Mouse (Mus musculus) intestine, embryonic 14.5 days (tissue): Measurements from ENCODE around the gene Krtap1-3. TPM values are rescaled to one million over a fixed set of nuclear protein-coding genes. Genes with fewer than 3 reads are reported as not detected.

Experiments used
- ATAC-seq: fragments of 200-750 bp; cut with Nextera tagmentation; replicated peaks from 2 replicates; pipeline ENCODE4 v1.8.0; 2017; ENCODE audit warnings: low read depth, moderate number of reproducible peaks, moderate TSS enrichment, moderate library complexity; ENCODE audit not compliant: low FRiP score, low TSS enrichment
- DNase-seq: peaks from one replicate; pipeline ENCODE4 v3.0.0-alpha.2; 2018; ENCODE audit warnings: low spot score
- H3K27ac ChIP-seq: fragments of 300-500 bp; sonication (generic); 2 replicates; pipeline ENCODE4 v1.5.1; 2014; ENCODE audit warnings: low read depth, mild to moderate bottlenecking, control low read depth
- H3K27me3 ChIP-seq: fragments of 300-500 bp; sonication (generic); replicated peaks from 2 replicates; pipeline ENCODE4 v1.6.1; 2014; ENCODE audit warnings: low read length, control low read depth; ENCODE audit not compliant: control insufficient read depth, insufficient read depth
- H3K36me3 ChIP-seq: fragments of 300-500 bp; sonication (generic); 2 replicates; pipeline ENCODE4 v1.6.1; 2014; ENCODE audit warnings: low read length, control low read depth; ENCODE audit not compliant: control insufficient read depth, insufficient read depth
- H3K4me1 ChIP-seq: fragments of 300-500 bp; sonication (generic); replicated peaks from 2 replicates; pipeline ENCODE4 v1.6.1; 2014; ENCODE audit warnings: low read length, control low read depth, mixed read lengths; ENCODE audit not compliant: control insufficient read depth, insufficient read depth
- H3K4me2 ChIP-seq: fragments of 300-500 bp; sonication (generic); 2 replicates; pipeline ENCODE4 v1.6.1; 2014; ENCODE audit warnings: low read length
- H3K4me3 ChIP-seq: fragments of 300-500 bp; sonication (generic); 2 replicates; pipeline ENCODE4 v1.5.1; 2014; ENCODE audit warnings: low read depth, low read length, control low read depth, mixed read lengths
- H3K9ac ChIP-seq: fragments of 300-500 bp; sonication (generic); 2 replicates; pipeline ENCODE4 v1.6.1; 2014; ENCODE audit warnings: mild to moderate bottlenecking, low read length
- H3K9me3 ChIP-seq: fragments of 300-500 bp; sonication (generic); 2 replicates; pipeline ENCODE4 v1.6.1; 2016; ENCODE audit warnings: low read length, control low read depth; ENCODE audit not compliant: control insufficient read depth
- WGBS: fragments of 180-500 bp; shearing (Covaris S2); extraction: QIAGEN DNeasy Blood & Tissue Kit; methylation state at CpG from one replicate; pipeline ENCODE4 v1.1.7; 2014; 5-methylcytosine and 5-hydroxymethylcytosine counted together
- polyA plus RNA-seq: library from polyadenylated mRNA; unstranded; fragments of >200 nt; fragmentation: Nextera tagmentation; extraction: Ambion mirVana; gene quantifications from 2 replicates; pipeline ENCODE4 v1.2.1, GENCODE M21; 2014

Gene Krtap1-3
- not detected in 2 replicates for polyA plus RNA-seq

DNA sequence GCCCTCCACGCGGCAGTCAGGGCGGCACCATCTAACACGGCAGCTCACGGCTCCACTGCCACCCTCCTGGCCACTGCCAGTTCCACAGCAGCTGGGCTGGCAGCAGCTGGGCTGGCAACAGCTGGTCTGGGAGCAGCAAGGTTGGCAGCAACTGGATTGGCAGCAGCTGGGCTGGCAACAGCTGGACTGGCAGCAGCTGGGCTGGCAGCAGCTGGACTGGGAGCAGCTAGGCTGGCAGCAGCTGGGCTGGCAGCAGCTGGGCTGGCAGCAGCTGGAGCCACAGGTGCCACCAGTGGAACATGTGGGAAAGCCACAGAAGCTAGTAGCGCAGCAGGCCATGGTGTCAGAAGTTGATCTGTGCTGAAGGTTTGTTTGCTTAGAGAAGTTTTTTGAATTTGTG is at the start of gene Krtap1-3:
Gene Krtap1-3, minus strand, starts transcription at position 359 of the 400 bp plus-strand sequence.
- ATAC-seq = no peak
- DNase-seq = no peak
- Histone ChIP-seq H3K36me3 (no peaks in the 10 kb centered on the region), H3K4me2 (no peak within 1 kb of the TSS), H3K27ac (no peak within 1 kb of the TSS), H3K9me3 (no peaks in the 10 kb centered on the region), H3K4me3 (no peak within 1 kb of the TSS), H3K27me3 (no peaks in the 10 kb centered on the region), H3K9ac (no peak within 1 kb of the TSS), H3K4me1 (no peaks in the 10 kb centered on the region)
- WGBS = 82% methylated on average over 6 of the region's 6 CpGs

DNA sequence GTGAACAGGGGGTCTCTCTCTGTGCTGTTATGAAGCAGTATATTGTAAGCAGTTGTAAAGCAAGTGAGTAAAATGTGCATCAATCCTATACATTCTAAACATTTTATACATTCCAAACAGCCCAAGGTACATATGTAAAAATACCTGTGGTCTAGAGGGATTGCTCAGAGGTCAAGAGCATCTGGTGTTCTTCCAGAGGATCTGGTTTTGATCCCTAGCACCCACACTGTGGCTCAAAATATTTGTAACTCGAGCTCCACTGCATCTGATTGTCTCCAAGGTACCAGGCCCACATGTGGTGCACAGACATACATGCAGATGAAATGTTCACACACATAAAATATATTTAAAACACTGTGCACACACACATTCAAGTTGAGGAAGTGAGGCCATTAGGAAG is 49.8 kb upstream of the Krtap1-3 start:
- Histone ChIP-seq H3K27ac (no peak overlapping the region), H3K27me3 (no peaks in the 10 kb centered on the region), H3K9ac (no peak overlapping the region), H3K9me3 (no peaks in the 10 kb centered on the region), H3K4me3 (no peak overlapping the region), H3K36me3 (no peaks in the 10 kb centered on the region), H3K4me2 (no peak overlapping the region), H3K4me1 (no peaks in the 10 kb centered on the region)
- ATAC-seq = no peak
- no peak for DNase-seq
- WGBS = 23% methylated on average over 1 of the region's 1 CpGs

DNA sequence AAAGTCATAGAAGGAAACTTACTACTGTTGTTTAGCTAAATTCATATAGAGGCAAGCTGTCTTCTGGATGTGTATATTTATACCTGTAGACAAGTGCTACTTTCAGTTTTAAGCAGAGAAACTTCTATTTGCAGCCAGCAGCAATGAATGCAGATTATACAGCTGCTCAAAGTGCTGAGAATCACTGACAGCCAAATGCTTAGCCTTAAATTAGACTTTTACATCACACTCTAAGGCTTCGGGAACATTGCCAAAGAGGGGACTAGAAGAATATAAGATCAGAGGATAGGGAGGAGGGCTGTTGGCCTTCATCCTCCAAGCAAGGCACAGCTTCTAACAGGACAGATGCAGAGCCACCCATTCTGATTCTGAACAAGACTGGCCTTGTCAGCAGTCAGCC is 45.9 kb upstream of the Krtap1-3 start:
- Histone ChIP-seq H3K4me3 (no peak overlapping the region), H3K4me2 (no peak overlapping the region), H3K27ac (no peak overlapping the region), H3K4me1 (no peaks in the 10 kb centered on the region), H3K36me3 (no peaks in the 10 kb centered on the region), H3K27me3 (no peaks in the 10 kb centered on the region), H3K9ac (no peak overlapping the region), H3K9me3 (no peaks in the 10 kb centered on the region)
- 88% methylated on average over 1 of the region's 1 CpGs for WGBS
- ATAC-seq (no peak), DNase-seq (no peak)

DNA sequence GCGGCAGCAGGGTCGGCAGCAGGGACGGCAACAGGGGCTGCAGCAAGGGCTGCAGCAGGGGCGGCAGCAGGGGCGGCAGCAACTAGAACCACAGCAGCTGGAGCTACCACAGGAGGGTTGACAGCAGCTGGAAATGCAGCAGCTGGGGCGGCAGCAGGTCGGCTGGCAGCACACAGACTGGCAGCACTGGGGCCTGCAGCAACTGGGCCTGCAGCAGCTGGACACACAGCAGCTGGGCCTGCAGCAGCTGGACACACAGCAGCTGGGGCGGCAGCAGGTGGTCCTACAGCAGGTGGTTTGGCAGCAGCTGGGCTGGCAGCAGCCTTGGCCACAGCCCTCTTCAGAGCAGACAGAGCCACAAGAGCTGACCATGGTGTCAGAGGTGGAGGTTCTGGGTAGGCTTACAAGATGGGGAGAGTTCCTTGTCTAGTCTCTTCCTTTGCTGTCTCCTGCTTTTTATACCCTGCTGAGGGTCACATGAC is 43.6 kb upstream of the Krtap1-3 start, which contains the start of gene Krtap4-2:
Gene Krtap4-2, minus strand, starts transcription at position 432 of the 482 bp plus-strand sequence.
- no peak within 1 kb of the TSS for H3K9ac ChIP-seq
- 32% methylated on average over 8 of the region's 8 CpGs for WGBS
- no peak within 1 kb of the TSS for H3K27ac ChIP-seq
- no peaks in the 10 kb centered on the region for H3K27me3 ChIP-seq
- H3K36me3 ChIP-seq = no peaks in the 10 kb centered on the region
- H3K4me3 ChIP-seq = no peak within 1 kb of the TSS
- ATAC-seq (no peak), DNase-seq (no peak)
- no peak within 1 kb of the TSS for H3K4me2 ChIP-seq
- no peaks in the 10 kb centered on the region for H3K4me1 ChIP-seq
- H3K9me3 ChIP-seq = no peaks in the 10 kb centered on the region

DNA sequence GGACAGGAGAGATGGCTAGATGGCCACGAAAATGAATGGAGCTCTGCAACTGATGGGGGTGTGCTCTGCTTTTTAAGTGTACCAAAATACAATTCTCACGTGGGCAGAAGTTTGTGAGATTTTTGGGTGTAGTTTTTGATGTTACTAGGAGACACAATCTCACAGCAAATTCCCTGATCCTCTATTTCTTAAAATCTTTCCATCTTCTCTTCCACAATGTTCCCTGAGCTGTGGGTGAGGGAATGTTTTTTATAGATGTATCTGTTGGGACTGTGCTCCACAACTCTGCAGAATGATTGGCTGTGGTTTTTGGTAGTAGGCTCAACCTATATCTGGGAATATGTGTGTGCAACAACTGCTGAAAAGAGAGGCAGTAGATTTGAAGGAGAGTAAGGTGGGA is 42.2 kb upstream of the Krtap1-3 start:
- ATAC-seq (no peak), DNase-seq (no peak)
- no peak overlapping the region for H3K4me3 ChIP-seq
- 71% methylated on average over 2 of the region's 2 CpGs for WGBS
- H3K27ac ChIP-seq = no peak overlapping the region
- no peaks in the 10 kb centered on the region for H3K27me3 ChIP-seq
- H3K4me1 ChIP-seq = no peaks in the 10 kb centered on the region
- H3K36me3 ChIP-seq = no peaks in the 10 kb centered on the region
- no peak overlapping the region for H3K9ac ChIP-seq
- no peaks in the 10 kb centered on the region for H3K9me3 ChIP-seq
- H3K4me2 ChIP-seq = no peak overlapping the region

DNA sequence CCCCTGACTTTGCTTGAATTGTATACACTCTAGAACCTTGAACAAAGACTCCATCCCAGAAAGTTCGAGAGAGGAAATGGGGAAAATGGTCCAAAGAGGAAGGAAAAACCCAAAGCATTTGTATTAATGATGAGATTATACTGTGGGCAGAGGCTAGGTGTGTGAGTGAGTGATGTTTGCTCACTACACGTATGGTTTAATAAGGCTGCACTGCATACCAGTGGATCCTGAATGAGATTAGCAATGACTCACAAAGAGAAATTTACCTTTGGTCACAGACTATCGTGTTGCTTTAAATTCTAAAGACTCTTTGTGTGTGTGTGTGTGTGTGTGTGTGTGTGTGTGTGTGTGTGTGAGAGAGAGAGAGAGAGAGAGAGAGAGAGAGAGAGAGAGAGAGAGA is 39.8 kb upstream of the Krtap1-3 start:
- Histone ChIP-seq H3K36me3 (no peaks in the 10 kb centered on the region), H3K9me3 (no peaks in the 10 kb centered on the region), H3K27me3 (no peaks in the 10 kb centered on the region), H3K27ac (no peak overlapping the region), H3K4me1 (no peaks in the 10 kb centered on the region), H3K4me2 (no peak overlapping the region), H3K9ac (no peak overlapping the region), H3K4me3 (no peak overlapping the region)
- 57% methylated on average over 3 of the region's 3 CpGs for WGBS
- ATAC-seq (no peak), DNase-seq (no peak)

DNA sequence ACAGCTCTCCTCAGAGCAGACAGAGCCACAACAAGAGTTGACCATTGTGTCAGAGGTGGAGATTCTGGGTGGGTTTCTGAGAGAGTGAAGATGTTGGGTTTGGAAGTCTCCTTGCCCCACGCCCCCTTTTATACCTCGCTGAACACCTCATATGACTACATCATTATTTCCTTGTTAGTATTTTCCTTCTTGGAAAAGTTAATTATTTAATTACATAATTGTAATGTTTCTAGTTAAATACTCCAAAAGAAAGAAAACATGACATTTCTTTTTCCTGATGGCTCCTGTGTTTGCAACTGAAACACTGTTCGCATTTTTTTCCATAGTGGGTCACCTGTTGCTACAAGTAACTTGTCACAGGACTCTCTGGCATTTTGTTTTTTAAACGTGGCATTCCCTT is 37.0 kb upstream of the Krtap1-3 start, which contains the start of gene Krtap4-1:
Gene Krtap4-1, minus strand, starts transcription at position 101 of the 400 bp plus-strand sequence.
- Histone ChIP-seq H3K9me3 (no peaks in the 10 kb centered on the region), H3K27ac (no peak within 1 kb of the TSS), H3K27me3 (no peaks in the 10 kb centered on the region), H3K36me3 (no peaks in the 10 kb centered on the region), H3K4me2 (no peak within 1 kb of the TSS), H3K9ac (no peak within 1 kb of the TSS), H3K4me3 (no peak within 1 kb of the TSS), H3K4me1 (no peaks in the 10 kb centered on the region)
- DNase-seq = no peak
- no peak for ATAC-seq
- 81% methylated on average over 4 of the region's 4 CpGs for WGBS

DNA sequence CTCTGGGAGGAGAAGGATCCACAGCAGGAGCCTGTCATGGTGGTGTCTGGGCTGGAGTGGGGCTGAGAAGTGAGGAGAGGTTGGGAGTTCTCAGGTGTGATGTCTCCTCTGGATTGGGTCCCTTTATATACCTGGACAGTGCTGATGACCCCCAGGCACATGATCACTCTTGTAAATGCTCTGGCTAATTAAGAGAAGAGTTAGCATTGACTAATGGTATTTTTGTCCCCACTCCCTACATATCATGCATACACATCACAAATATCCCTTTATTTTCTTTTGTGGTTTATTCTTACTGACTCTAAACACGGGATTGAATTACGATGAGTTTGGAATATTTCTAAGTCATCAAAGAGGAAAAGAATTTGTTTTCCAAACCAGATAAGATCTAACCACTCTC is 29.2 kb upstream of the Krtap1-3 start, which contains the start of gene Gm11562:
Gene Gm11562, minus strand, starts transcription at position 101 of the 400 bp plus-strand sequence.
- H3K9me3 ChIP-seq = no peaks in the 10 kb centered on the region
- 77% methylated on average over 2 of the region's 2 CpGs for WGBS
- DNase-seq (no peak), ATAC-seq (no peak)
- H3K4me3 ChIP-seq = no peak within 1 kb of the TSS
- no peaks in the 10 kb centered on the region for H3K36me3 ChIP-seq
- H3K4me1 ChIP-seq = no peaks in the 10 kb centered on the region
- no peak within 1 kb of the TSS for H3K27ac ChIP-seq
- no peaks in the 10 kb centered on the region for H3K27me3 ChIP-seq
- no peak within 1 kb of the TSS for H3K4me2 ChIP-seq
- no peak within 1 kb of the TSS for H3K9ac ChIP-seq

DNA sequence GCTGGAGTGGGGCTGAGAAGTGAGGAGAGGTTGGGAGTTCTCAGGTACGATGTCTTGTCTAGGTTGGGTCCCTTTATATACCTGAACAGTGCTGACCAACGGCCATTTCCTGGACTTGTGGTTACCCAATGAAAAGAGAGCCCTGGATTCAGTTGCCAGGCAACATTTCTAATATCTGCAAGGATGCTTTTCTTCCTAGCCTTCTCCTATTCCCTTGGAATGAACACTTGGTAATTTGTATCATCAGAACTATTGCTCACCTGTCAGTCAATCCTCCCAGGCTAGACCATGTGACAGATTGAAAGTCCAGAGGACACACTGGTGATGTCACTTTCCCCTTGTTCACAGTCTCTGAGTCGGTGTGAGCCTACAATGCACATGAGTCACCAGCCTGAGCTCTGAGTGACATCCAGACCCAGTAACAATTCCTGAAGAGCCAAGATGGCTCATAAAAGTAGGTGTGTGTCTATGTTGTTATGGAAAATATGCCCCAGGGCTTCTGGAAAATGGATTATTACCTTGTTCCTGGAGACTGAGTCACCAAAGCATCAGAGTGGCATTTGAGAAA is 23.7 kb upstream of the Krtap1-3 start, which contains the start of gene Krtap2-4:
Gene Krtap2-4, minus strand, starts transcription at position 51 of the 568 bp plus-strand sequence.
- WGBS = 72% methylated on average over 3 of the region's 3 CpGs

More for the DNA sequence above, 23.7 kb upstream of the Krtap1-3 start, which contains the start of gene Krtap2-4:
- Histone ChIP-seq H3K4me3 (no peak within 1 kb of the TSS), H3K27ac (no peak within 1 kb of the TSS), H3K27me3 (no peaks in the 10 kb centered on the region), H3K4me1 (no peaks in the 10 kb centered on the region), H3K36me3 (no peaks in the 10 kb centered on the region), H3K9ac (no peak within 1 kb of the TSS), H3K9me3 (no peaks in the 10 kb centered on the region), H3K4me2 (no peak within 1 kb of the TSS)
- ATAC-seq = no peak
- no peak for DNase-seq
